Mouse (Mus musculus) induced T-regulatory cell, adult 2 months (primary cell): ENCODE measurements around the gene Tm2d1.
A peak's percentile ranks its signal among the peaks of the same experiment; 100 is the strongest.

ENCODE experiments used
- DNase-seq: peaks from one replicate; pipeline ENCODE4 v3.0.0-alpha.2; 2012; ENCODE audit warnings: low read depth

Tm2d1 gene

DNA sequence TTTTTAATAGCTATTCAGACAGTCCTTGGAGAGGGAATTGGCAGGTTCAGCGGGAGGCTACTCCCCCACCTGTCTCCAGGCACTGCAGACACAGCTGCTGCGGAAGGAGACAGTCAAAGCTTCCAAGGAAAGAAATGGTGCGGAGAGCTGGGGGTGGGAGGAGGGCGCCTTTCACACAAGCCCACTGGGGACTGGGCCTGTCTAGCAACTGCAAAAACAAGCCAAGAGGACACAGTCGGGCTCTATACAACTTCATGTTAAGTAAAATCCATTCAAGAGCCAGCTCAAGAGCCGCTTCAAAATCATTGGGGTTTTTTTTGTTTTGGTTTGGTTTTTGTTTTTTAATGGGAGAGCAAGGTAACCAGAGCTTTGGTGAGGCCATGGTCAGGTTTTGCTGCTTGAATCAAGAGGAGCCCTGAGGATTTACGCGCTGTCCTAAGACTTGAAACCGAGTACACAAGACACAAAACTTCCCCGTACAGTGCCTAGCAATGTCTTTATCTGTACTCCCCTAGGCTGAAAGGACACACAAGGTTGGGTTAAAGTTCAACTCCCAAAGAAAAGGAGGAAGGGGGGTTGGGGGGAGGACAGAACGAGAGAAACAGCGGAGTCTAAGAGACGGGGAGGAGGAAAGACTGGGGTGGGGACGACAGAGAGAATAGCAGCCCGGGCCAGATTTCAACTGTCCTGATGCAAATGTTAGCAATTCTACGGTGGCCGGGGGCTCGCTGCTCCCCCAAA is 61.6 kb downstream of the Tm2d1 start:
- DNase-seq = peak; percentile 29

DNA sequence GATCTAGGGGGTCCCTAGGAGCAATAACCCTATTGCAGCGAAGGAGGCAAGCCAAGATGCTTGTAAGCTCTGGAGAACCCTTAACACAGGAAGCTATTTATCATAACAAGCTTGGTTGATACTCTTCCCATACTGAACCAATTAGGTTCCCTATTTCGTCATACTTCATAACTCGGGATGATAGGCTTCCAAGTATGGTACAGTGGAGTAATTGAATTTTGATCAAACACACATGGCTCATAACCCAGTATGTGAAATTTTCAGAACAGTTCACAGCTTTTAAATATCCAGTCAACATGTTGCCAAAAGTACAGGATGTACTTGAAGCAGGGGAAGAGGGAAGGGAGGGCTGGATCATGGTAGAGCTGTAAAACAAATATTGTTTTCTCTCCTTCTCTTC is 64.3 kb downstream of the Tm2d1 start:
- no peak for DNase-seq

DNA sequence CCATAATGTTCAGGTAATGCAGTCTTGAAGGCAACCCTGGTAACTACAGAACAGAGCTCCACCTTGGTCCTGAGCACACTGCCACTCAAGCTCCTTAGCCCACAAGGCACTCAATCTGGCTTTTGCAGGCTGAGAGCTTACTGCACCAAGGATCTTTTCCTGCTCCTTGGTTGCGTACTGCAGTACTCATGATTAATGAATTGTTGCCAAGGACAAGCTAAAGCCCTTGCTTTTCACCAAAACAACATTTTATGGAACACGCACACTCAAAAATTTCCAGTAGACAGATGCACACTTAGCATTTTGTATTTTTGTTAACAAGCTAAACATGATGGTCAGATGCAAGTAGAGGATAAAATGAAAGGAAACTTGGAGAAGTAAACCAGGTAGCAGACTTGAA is 66.0 kb downstream of the Tm2d1 start:
- DNase-seq = no peak
